Mouse (Mus musculus): Measurements from ENCODE around the gene Pvr. TPM values are rescaled to one million over a fixed set of nuclear protein-coding genes. Genes with fewer than 3 reads are reported as not detected.

Pvr gene
- polyA plus RNA-seq (2016; fragmentation: Nextera tagmentation; extraction: Ambion mirVana) = 15.7 and 16.0 TPM in 2 replicates

GRCm38 (mm10) chr7:19920506-19921261, at the start of gene Pvr:
Gene Pvr (minus strand): TSS chr7:19921160.
- Histone ChIP-seq H3K4me1 (replicated peaks) (peaks cover 15% of the 10 kb centered on the region; the same call in 1 of the 2 replicates), H3K4me2 (peak within 1 kb of the TSS; percentile 71), H3K36me3 (peaks cover 27% of the 10 kb centered on the region), H3K9me3 (replicated peaks) (no peaks in the 10 kb centered on the region), H3K27me3 (replicated peaks) (no peaks in the 10 kb centered on the region), H3K27ac (ENCODE audit: poor library complexity, severe bottlenecking) (peak within 1 kb of the TSS; percentile 92), H3K9ac (peak within 1 kb of the TSS; percentile 91), H3K4me3 (peak within 1 kb of the TSS; percentile 90)
- under 1% methylated on average over 60 of the region's 60 CpGs for WGBS
- ATAC-seq (ENCODE audit: insufficient number of reproducible peaks, low FRiP score) = peak; percentile 89

DNA sequence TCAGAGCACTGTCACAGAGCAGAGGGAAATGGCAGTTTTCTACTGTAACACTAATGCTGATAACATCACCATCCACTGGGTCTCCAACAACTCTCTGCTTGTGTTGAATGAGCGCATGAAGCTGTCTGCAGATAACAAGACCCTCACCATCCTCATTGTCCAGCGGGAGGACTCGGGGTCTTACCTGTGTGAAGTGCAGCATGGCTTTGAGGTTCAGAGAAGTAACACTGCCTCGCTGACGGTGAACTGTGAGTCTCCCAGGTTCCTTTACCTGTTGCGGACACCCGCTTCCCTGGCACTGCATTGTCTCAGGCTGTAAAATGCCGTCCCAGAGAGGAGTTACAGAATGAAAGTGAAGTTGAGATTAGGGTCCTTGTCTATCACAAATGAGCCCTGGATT, 49.2 kb upstream of the Pvr start:
- H3K27me3 ChIP-seq (replicated peaks) = no peaks in the 10 kb centered on the region
- no peaks in the 10 kb centered on the region for H3K36me3 ChIP-seq
- no peak overlapping the region for H3K27ac ChIP-seq (ENCODE audit: poor library complexity, severe bottlenecking)
- H3K9ac ChIP-seq = no peak overlapping the region
- ATAC-seq (ENCODE audit: insufficient number of reproducible peaks, low FRiP score) = no peak
- peaks cover 37% of the 10 kb centered on the region for H3K9me3 ChIP-seq (replicated peaks)
- 87% methylated on average over 8 of the region's 8 CpGs for WGBS
- no peaks in the 10 kb centered on the region for H3K4me1 ChIP-seq (replicated peaks)
- no peak overlapping the region for H3K4me3 ChIP-seq
- H3K4me2 ChIP-seq = no peak overlapping the region

- Histone ChIP-seq H3K27me3 (replicated peaks) (no peaks in the 10 kb centered on the region), H3K4me2 (no peak overlapping the region), H3K9ac (no peak overlapping the region), H3K9me3 (replicated peaks) (peaks cover 37% of the 10 kb centered on the region), H3K27ac (ENCODE audit: poor library complexity, severe bottlenecking) (no peak overlapping the region), H3K4me1 (replicated peaks) (no peaks in the 10 kb centered on the region), H3K4me3 (no peak overlapping the region), H3K36me3 (no peaks in the 10 kb centered on the region)
- 87% methylated on average over 4 of the region's 4 CpGs for WGBS
- ATAC-seq (ENCODE audit: insufficient number of reproducible peaks, low FRiP score) = no peak
Measured at GRCm38 (mm10) chr7:19969541-19970090, 48.7 kb upstream of the Pvr start.

GRCm38 (mm10) chr7:19969106-19969505, 48.1 kb upstream of the Pvr start:
- H3K4me3 ChIP-seq = no peak overlapping the region
- no peak for ATAC-seq (ENCODE audit: insufficient number of reproducible peaks, low FRiP score)
- no peak overlapping the region for H3K27ac ChIP-seq (ENCODE audit: poor library complexity, severe bottlenecking)
- no peaks in the 10 kb centered on the region for H3K4me1 ChIP-seq (replicated peaks)
- no peak overlapping the region for H3K9ac ChIP-seq
- 66% methylated on average over 3 of the region's 3 CpGs for WGBS
- H3K9me3 ChIP-seq (replicated peaks) = peaks cover 37% of the 10 kb centered on the region
- H3K27me3 ChIP-seq (replicated peaks) = no peaks in the 10 kb centered on the region
- H3K4me2 ChIP-seq = no peak overlapping the region
- H3K36me3 ChIP-seq = no peaks in the 10 kb centered on the region

DNA sequence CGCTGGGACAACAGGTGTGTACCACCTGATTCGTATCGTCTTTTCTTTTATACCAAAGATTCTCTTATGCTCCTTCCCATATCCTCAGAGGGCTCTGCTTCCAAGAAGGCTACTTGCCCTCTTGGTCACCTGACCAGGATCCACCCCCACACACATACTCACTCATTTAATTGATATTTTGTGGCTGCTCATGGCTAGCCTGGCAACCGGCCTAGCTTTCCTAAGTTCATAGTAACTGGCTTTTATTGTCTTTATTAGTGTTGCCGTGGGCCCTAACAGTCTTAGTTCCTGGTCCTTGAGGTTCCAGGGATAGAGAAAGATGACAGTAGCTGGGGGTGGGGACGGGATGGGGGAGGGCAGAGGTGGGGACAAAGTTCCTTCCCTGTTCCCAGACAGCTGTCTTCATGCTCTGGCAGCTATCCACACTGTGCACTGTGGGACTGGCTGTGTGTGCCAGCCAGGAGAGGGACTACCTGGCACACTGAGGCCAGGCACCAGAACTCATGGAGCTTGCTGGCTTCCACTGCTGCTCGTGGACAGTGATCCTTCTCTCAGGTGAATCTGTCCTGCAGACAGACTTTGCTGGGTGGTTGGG, 44.1 kb upstream of the Pvr start, which contains the start of gene Ceacam20:
Gene Ceacam20, plus strand, starts transcription at position 428 of the 595 bp plus-strand sequence.
- Histone ChIP-seq H3K4me1 (replicated peaks) (no peaks in the 10 kb centered on the region), H3K36me3 (no peaks in the 10 kb centered on the region), H3K9me3 (replicated peaks) (peaks cover 17% of the 10 kb centered on the region), H3K27ac (ENCODE audit: poor library complexity, severe bottlenecking) (no peak within 1 kb of the TSS), H3K4me2 (no peak within 1 kb of the TSS), H3K27me3 (replicated peaks) (no peaks in the 10 kb centered on the region), H3K9ac (no peak within 1 kb of the TSS), H3K4me3 (no peak within 1 kb of the TSS)
- no peak for ATAC-seq (ENCODE audit: insufficient number of reproducible peaks, low FRiP score)
- WGBS = 75% methylated on average over 7 of the region's 7 CpGs

DNA sequence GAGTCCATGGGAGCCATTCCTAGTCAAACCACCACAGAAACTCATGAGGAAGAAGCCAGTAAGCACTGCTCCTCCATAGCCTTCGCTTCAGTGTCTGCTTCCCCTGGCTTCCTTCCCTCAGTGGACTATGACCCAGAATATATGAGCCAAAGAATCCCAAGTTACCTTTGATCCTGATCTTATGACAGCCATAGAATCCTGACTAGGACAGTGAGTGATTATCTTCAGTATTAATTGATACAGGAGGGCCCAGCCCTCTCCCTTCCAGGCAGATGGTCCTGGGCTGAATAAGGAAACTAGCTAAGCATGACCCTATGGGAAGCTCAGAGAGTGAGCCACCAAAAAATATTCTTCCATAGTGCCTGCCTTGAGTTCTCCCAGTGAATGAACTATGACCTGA, 41.5 kb upstream of the Pvr start:
- Histone ChIP-seq H3K4me2 (no peak overlapping the region), H3K9me3 (replicated peaks) (peaks cover under 1% of the 10 kb centered on the region; the same call in 1 of the 2 replicates), H3K27me3 (replicated peaks) (no peaks in the 10 kb centered on the region), H3K27ac (ENCODE audit: poor library complexity, severe bottlenecking) (no peak overlapping the region), H3K36me3 (no peaks in the 10 kb centered on the region), H3K4me1 (replicated peaks) (no peaks in the 10 kb centered on the region), H3K4me3 (no peak overlapping the region), H3K9ac (no peak overlapping the region)
- 67% methylated on average over 1 of the region's 1 CpGs for WGBS
- ATAC-seq (ENCODE audit: insufficient number of reproducible peaks, low FRiP score) = no peak

DNA sequence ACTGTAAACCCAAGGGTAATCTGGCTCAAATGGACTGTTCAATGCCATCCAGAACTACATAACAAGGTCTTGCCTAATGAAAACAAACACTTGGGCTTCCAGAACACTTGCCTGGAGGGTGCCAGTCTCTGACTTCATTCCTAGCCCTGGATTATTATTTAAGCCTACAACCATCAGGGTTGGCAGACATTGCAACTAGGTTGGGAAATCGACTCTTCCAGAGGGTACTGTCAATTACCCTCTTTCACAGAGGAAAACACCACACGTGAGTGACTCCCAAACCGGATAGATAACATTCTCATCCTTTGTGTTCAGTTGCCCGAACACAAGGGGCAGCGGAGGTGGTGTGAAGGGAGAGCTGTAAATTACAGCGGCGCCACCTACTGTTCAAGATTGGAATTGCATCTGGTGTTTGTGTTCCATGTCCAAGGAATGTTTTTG, 35.4 kb upstream of the Pvr start:
- Histone ChIP-seq H3K27ac (ENCODE audit: poor library complexity, severe bottlenecking) (no peak overlapping the region), H3K9me3 (replicated peaks) (no peaks in the 10 kb centered on the region), H3K4me2 (no peak overlapping the region), H3K4me3 (no peak overlapping the region), H3K9ac (no peak overlapping the region), H3K27me3 (replicated peaks) (no peaks in the 10 kb centered on the region), H3K36me3 (no peaks in the 10 kb centered on the region), H3K4me1 (replicated peaks) (no peaks in the 10 kb centered on the region)
- WGBS = 3% methylated on average over 7 of the region's 7 CpGs
- ATAC-seq (ENCODE audit: insufficient number of reproducible peaks, low FRiP score) = no peak

DNA sequence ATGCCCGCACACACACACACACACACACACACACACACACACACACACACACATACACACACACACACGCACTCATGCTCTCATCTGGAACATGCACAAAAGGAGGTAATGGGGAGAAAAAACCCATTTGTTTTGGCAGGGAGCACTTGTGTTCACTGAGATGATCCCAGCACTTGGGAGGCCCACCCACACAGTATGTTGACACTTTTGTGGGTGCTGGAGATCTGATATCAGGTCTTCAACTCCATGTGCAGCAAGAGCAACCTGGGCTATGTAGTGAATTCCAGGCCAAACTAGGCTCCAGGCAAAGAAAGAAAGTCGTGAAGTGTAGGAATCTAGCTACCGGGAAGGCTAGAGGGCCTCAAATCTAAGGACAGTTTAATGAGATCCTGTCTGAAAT, 34.9 kb upstream of the Pvr start:
- H3K27ac ChIP-seq (ENCODE audit: poor library complexity, severe bottlenecking) = no peak overlapping the region
- H3K9ac ChIP-seq = no peak overlapping the region
- WGBS = 56% methylated on average over 4 of the region's 4 CpGs
- ATAC-seq (ENCODE audit: insufficient number of reproducible peaks, low FRiP score) = no peak
- no peaks in the 10 kb centered on the region for H3K9me3 ChIP-seq (replicated peaks)
- H3K4me2 ChIP-seq = no peak overlapping the region
- H3K4me1 ChIP-seq (replicated peaks) = no peaks in the 10 kb centered on the region
- H3K4me3 ChIP-seq = no peak overlapping the region
- H3K36me3 ChIP-seq = no peaks in the 10 kb centered on the region
- H3K27me3 ChIP-seq (replicated peaks) = no peaks in the 10 kb centered on the region

GRCm38 (mm10) chr7:19953054-19953453, 32.1 kb upstream of the Pvr start:
- Histone ChIP-seq H3K27me3 (replicated peaks) (no peaks in the 10 kb centered on the region), H3K9ac (no peak overlapping the region), H3K4me3 (no peak overlapping the region), H3K9me3 (replicated peaks) (no peaks in the 10 kb centered on the region), H3K36me3 (no peaks in the 10 kb centered on the region), H3K4me1 (replicated peaks) (no peaks in the 10 kb centered on the region), H3K27ac (ENCODE audit: poor library complexity, severe bottlenecking) (no peak overlapping the region), H3K4me2 (no peak overlapping the region)
- no peak for ATAC-seq (ENCODE audit: insufficient number of reproducible peaks, low FRiP score)
- 57% methylated on average over 9 of the region's 9 CpGs for WGBS

DNA sequence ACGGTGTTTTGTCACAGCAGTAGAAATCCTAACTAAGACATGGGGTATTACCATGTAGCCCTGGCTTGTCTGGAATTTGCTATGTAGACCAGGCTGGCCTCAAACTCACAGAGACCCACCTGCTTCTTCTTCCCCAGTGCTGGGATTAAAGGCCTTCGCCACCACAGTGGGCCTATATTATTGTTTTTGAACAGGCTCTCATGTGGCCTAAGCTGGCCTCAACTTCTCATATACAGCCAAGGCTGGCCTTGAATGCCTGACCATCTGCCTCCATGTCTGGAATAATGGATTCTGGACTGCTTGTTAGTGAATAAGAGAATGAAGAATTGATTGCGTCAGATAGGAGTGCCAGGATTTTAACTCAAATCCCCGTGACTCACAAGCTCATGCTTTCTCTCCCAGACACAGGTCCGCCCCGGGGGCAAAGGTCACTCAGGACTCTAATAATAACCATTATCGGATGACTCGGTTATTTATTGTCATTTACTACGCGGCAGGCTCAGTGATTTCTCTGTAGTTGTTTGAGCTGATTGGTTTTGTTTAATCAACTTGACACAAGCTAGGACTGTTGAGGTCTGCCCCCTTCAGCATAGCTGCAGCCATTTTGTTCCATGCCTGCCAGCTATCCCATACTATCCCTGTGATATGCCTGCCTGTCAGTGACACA, 31.5 kb upstream of the Pvr start:
- Histone ChIP-seq H3K4me2 (no peak overlapping the region), H3K27ac (ENCODE audit: poor library complexity, severe bottlenecking) (no peak overlapping the region), H3K36me3 (no peaks in the 10 kb centered on the region), H3K4me3 (no peak overlapping the region), H3K9ac (no peak overlapping the region), H3K4me1 (replicated peaks) (no peaks in the 10 kb centered on the region), H3K9me3 (replicated peaks) (no peaks in the 10 kb centered on the region), H3K27me3 (replicated peaks) (no peaks in the 10 kb centered on the region)
- 75% methylated on average over 10 of the region's 10 CpGs for WGBS
- ATAC-seq (ENCODE audit: insufficient number of reproducible peaks, low FRiP score) = no peak

- 29% methylated on average over 9 of the region's 9 CpGs for WGBS
- Histone ChIP-seq H3K27ac (ENCODE audit: poor library complexity, severe bottlenecking) (no peak within 1 kb of the TSS), H3K4me3 (no peak within 1 kb of the TSS), H3K36me3 (no peaks in the 10 kb centered on the region), H3K9ac (no peak within 1 kb of the TSS), H3K27me3 (replicated peaks) (no peaks in the 10 kb centered on the region), H3K9me3 (replicated peaks) (no peaks in the 10 kb centered on the region), H3K4me2 (no peak within 1 kb of the TSS), H3K4me1 (replicated peaks) (no peaks in the 10 kb centered on the region)
- ATAC-seq (ENCODE audit: insufficient number of reproducible peaks, low FRiP score) = peak; percentile 52
Measured at GRCm38 (mm10) chr7:19950589-19950988, 29.6 kb upstream of the Pvr start, which contains the start of gene Igsf23. Gene Igsf23 (minus strand): TSS chr7:19950756.
